Mouse (Mus musculus): ENCODE results near the gene Sbp.
"Not testable (repeated sequence)": the region's sequence is repeated elsewhere in the genome, so short reads cannot be mapped to it uniquely, and the experiment has no call there.

Gene Sbp

DNA sequence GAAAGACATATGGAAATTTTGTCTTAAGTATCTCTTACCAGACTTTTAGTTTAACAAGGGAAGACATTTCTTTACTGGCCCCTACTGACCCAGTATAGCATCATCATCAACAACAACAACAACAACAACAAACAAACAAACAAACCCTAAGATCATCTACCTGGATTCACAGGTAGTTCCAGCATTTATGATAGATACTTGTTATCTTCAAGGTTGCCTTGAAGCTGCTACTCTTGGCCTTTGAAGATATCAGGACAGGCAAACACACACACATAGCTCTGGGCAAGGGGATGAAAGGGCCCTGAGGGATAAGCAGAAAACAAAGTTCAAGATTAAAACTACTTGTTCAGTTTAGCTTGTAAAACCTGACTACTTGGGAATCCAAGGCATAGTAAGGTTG is at the start of gene Sbp:
TSS of gene Sbp (plus strand) at position 301 of the 400 bp plus-strand sequence.
- no peak for DNase-seq (ENCODE audit: low read depth, low spot score)

GRCm38 (mm10) chr17:23917158-23917557 is 24.3 kb upstream of the Sbp start, which contains the start of gene Dcpp3:
Dcpp3 (plus strand) TSS chr17:23917458.
- not testable (repeated sequence) for DNase-seq (ENCODE audit: low read depth, low spot score)

DNA sequence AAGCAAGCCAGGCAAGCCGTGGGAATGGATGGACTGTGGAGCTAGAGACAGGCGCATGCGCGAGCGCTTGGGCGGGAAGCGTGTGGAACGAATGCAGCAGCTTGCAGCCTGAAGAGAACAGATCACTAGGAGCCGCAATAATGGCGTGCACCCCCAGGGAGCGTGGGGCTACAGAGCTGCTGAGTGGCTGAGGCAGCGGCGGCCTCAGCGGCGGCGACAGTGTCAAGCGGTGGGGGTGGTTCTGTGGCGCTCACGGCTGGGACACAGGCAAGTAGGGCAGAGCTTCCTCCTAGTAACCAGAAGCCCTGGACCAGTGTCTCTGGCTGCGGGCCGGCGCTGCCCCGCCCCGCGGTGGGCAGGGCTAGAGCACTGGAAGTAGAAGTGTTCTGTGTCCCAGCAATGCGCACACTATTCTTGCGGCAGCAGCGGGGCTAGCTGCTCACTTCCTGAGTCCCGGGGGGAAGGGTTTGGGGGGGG is 16.9 kb upstream of the Sbp start:
- peak; percentile 61 for DNase-seq (ENCODE audit: low read depth, low spot score)

GRCm38 (mm10) chr17:23925090-23925493 is 16.4 kb upstream of the Sbp start:
- DNase-seq (ENCODE audit: low read depth, low spot score), result peak; percentile 11

GRCm38 (mm10) chr17:23931157-23931556 is 10.3 kb upstream of the Sbp start:
- DNase-seq (ENCODE audit: low read depth, low spot score), result no peak

- not testable (repeated sequence) for DNase-seq (ENCODE audit: low read depth, low spot score)
These were observed 6.0 kb downstream of the Sbp start for GRCm38 (mm10) chr17:23947486-23947885.

GRCm38 (mm10) chr17:23949068-23949467 is 7.6 kb downstream of the Sbp start:
- no peak for DNase-seq (ENCODE audit: low read depth, low spot score)

DNA sequence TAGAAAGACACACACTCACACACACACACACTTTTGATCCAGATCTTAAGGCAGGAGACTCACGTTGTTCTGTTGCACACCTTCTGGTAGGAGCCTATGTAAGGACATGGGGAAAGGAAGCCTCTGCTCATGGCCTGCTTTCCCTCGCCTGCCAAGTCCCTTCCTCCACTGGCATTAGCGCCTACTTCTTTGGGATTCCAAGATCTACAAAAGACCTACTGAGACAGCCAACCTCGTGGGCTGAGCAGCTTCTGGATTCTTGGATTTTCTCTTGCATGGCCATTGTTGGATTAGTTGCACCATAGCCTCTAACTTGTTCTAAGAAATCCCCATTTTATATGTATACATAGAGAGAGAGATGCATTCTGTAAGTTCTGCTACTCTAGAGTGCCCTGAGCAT is 9.4 kb downstream of the Sbp start:
- DNase-seq (ENCODE audit: low read depth, low spot score), result not testable (repeated sequence)

- DNase-seq (ENCODE audit: low read depth, low spot score), result no peak
These were observed 13.7 kb downstream of the Sbp start, which contains the start of gene Sbpl for GRCm38 (mm10) chr17:23955174-23955573. Sbpl (minus strand) TSS chr17:23955274.

DNA sequence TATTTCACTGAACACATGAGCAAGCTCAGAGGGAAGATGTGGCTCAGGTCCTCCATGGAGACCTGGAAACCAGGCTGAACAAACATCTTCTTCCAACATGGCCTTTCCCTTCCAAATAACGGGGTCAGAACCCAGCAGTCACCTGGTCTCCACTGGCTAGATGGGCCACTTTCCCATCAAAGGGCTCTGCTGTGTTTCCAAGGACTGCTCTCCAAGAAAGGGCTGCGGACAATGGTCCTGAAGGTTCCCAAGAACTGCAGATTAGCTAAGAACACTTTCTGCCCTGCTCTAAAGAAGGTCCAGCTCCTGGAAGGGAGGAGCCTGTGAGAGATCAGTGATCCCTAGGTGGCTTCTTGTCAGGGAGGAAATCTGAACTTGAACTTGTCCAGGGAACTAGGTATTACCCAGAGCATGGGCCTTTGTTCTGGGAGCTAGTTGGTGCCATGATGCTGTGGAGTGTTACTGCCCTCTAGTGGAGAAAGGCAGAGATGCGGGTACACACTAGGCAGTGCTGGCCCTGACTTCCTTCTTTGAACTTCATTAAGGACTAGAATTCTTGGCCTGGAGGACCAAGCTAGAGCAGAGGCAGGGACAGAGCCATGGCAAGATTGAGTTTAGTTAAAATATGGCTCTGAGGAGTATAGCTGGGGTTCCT is 18.7 kb downstream of the Sbp start:
- DNase-seq (ENCODE audit: low read depth, low spot score), result peak; percentile 31

DNA sequence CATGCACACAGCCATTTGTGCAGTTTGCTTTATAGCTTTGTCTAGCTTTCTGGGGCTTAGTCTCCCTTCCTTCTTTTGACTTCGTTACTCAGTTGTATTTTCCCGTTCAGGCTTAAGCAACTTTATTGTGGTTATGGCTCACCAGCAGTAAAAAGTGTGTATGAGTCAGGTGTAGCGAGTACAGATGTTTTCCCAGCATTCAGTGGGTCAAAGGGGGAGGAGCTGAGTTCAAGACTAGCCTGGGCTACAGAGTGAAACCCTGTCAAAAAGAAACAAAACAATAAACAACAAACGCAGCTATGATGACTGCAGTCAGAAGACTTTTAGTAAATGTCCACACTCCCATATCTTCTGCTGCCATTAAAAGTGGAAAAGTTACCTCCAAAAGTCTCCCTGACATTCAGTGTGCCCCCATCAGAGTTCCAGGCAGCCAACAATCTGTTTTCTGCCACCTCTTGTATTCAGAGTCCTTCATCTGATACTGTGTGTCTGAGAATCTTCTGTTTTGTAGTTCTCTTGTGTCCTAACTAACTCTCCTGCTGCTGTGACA is 20.2 kb downstream of the Sbp start:
- DNase-seq (ENCODE audit: low read depth, low spot score), result no peak

DNA sequence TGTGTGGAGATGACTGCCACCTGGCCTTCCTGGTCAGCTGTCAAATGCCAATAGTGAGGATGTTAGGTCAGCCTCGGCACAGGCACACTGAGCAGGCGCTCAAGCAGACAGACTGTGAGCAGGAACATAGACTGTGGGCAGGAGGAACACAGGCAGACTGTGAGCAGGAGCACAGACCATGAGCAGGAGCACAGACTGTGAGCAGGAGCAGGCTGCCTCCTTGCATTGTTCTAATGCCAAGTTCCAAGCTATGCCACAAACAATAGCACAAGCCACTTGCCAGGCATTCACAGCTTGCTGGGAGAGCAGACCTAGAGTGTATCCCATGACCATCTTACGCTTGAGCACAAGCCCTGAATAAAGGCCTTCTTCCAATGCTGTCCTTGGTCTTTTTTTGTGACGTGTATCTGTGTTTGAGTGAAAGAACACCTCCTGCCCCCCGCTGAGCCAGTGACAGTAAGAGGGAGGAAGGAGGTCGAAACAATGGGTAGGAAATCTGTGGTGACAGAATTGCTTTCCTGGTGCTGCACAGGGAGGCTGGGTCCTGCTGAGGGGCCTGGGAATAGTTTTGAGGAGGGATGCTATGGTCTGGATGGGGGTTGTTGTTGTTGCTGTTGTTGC is 24.4 kb downstream of the Sbp start:
- no peak for DNase-seq (ENCODE audit: low read depth, low spot score)

GRCm38 (mm10) chr17:23966658-23967401 is 25.4 kb downstream of the Sbp start:
- no peak for DNase-seq (ENCODE audit: low read depth, low spot score)

DNA sequence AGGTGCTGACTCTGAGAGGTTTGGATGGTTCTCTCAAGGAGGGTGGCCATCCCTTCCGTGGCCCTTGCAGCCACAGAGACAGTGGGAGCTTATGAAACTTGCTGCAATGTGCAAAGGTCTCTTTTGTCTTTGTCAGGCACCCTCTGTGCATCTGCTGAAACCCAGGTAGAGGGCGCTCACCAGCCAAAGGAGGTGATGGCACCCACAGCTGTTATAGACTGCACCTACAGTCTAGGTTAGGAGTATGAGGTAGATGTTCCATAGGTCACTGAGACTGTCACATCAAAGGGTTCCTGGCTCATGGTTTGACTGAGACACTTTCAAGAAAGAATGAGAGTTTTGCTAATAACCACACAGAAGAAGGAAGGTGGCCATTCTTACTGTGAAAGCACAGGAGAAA is 27.3 kb downstream of the Sbp start:
- no peak for DNase-seq (ENCODE audit: low read depth, low spot score)

- peak; percentile 42 for DNase-seq (ENCODE audit: low read depth, low spot score)
These were observed 27.8 kb downstream of the Sbp start for GRCm38 (mm10) chr17:23969231-23969630.

GRCm38 (mm10) chr17:23971315-23971714 is 29.8 kb downstream of the Sbp start:
- no peak for DNase-seq (ENCODE audit: low read depth, low spot score)

- no peak for DNase-seq (ENCODE audit: low read depth, low spot score)
These were observed 35.2 kb downstream of the Sbp start for GRCm38 (mm10) chr17:23976665-23977064.

GRCm38 (mm10) chr17:23979471-23979870 is 38.0 kb downstream of the Sbp start:
- no peak for DNase-seq (ENCODE audit: low read depth, low spot score)

- no peak for DNase-seq (ENCODE audit: low read depth, low spot score)
These were observed 38.9 kb downstream of the Sbp start, which contains the start of gene Prss30 for GRCm38 (mm10) chr17:23980297-23980909. Prss30 (minus strand) TSS chr17:23980566.

DNA sequence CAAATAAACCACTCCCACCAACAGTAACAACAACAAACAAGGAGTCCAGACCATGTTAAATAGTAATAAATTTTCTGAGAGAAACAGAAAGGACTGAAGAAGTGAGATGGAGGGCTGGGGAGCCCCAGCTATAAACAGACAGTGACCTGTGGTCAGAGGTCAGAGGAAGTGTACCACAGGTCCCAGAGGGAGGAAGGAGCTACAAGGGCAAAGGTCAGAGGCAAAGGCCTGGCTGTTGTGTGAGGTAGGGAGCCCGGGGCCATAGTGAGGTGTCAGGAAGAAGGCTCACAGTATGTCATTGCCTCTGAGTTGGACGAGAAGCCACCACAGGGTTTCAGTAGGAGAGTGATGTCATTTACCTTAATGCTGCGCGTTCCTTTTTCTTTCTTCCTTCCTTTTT is 41.4 kb downstream of the Sbp start:
- no peak for DNase-seq (ENCODE audit: low read depth, low spot score)

- DNase-seq (ENCODE audit: low read depth, low spot score), result no peak
These were observed 43.5 kb downstream of the Sbp start for GRCm38 (mm10) chr17:23984989-23985388.

- DNase-seq (ENCODE audit: low read depth, low spot score), result no peak
These were observed 48.3 kb downstream of the Sbp start for GRCm38 (mm10) chr17:23989802-23990201.
